Mouse (Mus musculus): ENCODE measurements around the gene Mpig6b.

Mpig6b gene

DNA sequence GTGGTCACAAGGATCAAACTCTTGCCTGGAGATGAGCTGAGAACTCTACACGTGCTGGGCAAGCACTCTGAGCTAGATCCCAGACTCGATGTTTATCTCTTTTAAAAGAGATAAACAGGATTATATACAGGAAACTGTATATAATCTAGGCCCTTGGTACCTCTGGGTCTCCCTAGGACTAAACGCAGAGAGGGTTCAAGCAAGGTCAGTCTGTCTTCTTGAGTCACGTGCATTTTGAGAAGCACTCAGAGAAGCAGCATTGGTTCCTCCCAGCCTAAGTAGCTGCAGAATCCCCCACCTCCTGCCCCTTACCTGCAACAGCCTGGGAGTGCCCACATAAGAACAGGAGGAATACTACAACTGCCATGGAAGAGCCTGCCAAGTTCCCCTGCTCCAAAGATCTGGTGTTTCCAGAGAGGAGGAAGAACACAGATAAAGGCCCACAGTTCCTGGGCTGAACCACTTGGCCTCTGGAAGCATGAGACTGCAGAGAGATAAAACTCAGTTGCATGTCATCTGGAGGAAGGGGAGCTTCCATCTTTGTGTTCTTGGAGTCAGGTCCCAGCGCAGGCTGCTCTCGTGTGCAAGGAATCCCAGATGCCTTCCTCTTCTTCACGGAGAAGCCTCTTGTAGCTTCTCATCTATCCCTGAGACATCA is 19.4 kb upstream of the Mpig6b start, which contains the start of gene Ly6g6f:
Gene Ly6g6f, minus strand, starts transcription at position 403 of the 658 bp plus-strand sequence.
- DNase-seq (ENCODE audit: low read depth, low spot score), result no peak

DNA sequence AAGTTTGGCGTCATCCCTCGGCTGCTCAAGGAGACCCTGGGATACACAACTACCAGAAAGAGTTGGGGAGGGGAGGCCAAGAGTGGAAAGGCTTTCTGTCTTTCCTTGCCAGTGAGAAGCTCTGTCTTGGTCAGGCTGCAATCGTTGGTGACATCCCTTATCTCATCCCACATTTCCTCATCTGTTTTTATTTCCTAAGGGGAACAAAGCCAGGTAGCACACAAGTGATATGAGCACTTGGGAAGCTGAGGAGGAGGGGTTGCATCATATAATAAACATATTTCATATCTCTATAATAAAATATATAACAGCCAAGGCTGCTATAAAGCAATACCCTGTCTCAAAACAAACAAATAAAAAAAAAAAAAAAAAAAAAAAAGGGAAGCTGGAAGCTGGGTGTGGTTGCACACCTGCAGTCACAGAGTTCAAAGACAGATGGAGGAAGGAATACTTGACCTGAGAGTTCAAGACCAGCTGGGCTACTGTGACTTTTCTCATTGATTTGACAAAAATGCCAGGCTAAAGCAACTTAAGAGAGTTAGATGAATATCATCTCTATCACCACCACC is 18.0 kb upstream of the Mpig6b start:
- DNase-seq (ENCODE audit: low read depth, low spot score), result no peak

DNA sequence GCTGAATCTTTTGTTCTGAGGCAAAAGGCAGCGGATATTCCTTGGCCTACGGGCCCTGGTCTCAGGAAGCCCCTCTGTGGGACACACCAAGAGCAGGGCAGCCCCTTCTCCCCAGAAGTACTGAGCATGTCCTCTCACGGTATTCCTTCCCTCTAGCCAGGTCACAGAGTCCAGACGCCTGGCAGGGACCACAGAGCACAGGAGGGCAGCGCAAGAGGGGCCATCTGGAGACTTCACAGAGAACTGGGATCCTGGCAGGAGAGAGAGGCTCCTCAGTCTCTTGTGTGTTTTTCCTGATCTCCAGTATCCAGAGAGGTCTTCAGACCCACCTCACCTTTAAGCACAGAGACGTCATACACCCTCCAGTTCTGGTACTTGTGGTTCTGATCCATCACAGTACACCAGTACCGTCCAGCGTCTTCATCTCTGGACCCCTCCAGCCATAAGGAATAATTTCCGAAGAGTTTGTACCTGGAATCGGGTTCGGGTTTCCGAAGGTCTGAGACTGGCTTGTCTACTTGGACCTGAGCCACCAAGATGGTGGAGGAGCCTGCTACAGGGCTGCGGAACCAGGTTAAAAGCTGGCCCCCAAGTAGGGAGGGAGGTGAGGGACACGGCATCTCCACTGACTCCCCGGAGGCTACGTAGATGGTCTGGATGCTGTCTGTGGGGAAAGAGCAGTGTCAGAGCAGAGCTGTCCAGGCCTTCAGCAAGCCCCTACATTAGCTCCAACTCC is 17.0 kb upstream of the Mpig6b start:
- no peak for DNase-seq (ENCODE audit: low read depth, low spot score)

DNA sequence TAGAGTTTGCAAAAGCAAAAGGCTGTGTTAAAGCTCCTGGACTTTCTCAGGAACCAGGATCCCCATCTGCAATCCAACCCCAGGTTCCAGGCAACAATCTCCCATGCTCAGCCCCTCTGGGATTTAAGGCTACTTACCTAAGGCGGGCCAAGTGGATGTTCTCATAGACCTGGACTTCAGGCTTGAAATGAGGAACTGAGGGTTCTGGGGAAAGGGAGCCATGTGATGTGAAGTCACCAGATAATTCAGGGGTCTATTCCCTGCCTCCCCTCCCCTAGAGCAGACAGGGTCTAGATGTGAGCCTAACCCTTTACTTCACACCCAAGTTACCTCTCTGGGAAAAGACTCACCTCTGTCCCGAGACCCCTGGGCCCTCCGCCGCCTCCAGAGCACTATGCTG is 14.7 kb upstream of the Mpig6b start:
- DNase-seq (ENCODE audit: low read depth, low spot score), result no peak

DNA sequence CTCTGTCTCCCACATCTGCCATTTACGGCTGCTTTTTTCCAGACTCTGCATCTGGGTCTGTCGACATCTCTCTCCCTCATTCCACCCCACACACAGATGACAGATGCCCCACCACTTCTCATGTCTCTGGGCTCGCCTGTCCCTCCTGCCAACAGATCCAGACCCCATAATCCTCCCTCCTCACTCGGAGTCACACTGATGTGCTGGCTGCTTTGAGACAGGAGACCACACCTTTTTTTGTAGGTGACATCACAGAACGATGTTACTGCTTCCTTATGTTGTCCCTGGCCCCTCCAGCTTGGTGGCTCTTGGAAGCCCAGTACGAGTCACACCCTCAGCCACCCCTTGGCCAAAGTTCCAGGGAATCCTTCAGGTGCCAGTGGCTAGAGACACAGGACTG is 14.3 kb upstream of the Mpig6b start:
- DNase-seq (ENCODE audit: low read depth, low spot score), result no peak

DNA sequence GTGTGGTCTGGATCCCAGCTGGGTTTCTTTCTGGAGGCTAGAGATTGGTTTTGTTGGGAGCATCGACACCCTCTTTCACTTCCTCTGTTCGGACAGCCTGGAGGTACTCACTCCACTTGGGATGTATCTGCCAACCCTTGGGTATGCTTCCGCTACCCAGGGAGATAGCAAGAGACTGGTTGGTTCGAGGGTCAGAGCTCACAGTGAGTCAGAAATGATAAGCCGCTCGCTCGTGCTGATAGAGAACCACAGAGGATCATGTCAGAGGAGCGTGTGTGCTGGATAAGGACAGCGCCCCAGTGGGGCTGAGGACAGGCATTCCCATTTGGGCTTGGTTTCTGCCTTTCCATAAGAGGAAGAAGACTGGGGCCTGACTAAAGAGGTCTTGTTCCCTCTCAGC is 13.8 kb upstream of the Mpig6b start:
- DNase-seq (ENCODE audit: low read depth, low spot score), result no peak

DNA sequence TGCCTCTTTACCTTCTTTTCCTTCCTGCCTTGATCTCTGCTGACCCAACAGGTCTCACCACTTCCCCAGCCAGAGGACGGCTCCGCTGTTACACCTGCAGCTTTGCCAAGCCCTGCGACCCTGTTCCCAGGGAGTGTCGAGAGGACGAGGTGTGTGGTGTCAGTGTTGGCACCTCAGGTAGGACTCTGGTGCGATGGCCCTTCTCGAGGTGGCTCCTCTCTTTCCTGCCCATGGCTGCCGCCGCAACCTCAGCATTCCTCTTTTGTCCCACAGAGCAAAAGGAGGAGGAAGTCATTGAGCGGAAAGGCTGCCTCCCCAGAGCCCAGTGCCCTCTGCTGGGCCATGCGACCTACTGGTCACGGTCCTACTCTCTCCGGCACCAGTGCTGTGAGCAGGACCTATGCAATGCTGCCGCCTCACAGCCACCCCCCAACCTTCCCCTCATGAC is 11.8 kb upstream of the Mpig6b start, which contains the start of gene Ly6g6d:
Gene Ly6g6d, minus strand, starts transcription at position 280 of the 448 bp plus-strand sequence.
- DNase-seq (ENCODE audit: low read depth, low spot score), result no peak

DNA sequence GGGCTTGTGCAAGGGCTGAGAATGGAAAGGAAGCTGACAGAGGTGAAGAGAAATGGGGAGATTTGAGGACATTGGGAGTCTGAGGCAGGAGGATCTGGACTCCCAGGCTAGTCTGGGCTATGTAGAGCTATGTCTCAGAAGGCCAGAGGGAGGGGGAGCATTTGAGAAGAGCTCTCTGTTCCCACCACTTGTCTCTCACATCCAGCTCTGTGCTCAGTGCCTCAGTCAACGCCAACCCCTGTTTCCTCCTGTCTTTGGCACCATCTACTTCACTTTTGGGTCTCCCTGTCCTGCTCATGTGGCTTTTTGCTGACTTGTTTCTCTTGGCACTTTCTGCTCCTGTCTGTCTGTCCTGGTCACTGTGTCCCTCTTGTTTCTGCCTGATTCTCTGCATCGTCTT is 11.3 kb upstream of the Mpig6b start:
- no peak for DNase-seq (ENCODE audit: low read depth, low spot score)

DNA sequence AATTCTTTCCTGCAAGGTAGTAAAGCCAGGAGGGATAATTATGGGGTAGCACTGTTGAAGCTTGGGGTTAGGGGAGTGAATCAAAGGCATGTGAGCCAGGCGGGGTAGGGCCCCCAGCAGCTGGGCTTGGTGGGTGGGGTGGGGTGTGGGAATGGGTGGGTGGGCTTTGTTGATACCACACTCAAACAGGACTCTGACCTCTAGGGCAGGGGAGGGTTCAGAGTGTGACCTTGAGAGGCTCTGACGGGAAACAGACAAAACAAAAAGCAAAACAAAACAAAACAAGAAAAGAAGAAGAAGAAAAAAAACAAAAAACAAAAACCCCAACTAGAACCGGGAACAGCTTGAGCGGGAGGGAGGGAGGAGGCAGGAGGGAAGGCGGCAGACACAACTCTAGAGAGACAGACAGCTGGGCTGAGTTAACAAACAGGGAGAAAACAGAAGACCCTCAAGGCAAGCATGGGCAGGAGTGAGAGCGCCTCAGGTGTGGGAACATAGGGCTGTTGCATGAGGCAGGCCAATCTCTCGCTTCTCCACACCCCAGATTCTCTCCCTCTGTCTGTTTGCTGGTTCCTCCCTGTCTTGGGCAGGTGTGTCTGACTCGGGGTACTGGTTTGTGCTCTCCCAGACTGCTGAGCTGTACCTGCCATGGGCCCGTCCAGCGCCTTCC is 10.7 kb upstream of the Mpig6b start, which contains the start of gene Ly6g6e:
Gene Ly6g6e, plus strand, starts transcription at position 396 of the 670 bp plus-strand sequence.
- no peak for DNase-seq (ENCODE audit: low read depth, low spot score)

DNA sequence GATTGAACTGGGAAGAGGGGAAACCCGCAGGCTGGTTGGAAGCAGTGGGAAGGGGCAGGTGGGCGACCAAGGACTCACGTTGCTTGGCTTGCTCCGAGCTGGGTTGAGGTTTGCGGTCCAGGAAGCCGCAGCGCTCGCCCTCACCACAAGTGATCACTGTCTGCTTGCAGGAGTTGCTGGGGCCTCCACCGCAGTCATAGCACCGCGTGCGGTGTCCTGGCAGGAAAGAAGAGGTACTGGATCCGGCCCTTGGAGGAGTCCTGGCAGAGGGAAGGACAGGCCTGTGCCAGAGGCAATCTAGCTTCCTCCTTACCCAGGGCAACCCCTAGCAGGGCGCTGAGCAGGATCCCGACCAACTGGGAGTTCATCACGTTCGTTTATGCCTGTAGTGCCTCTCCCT is 8.1 kb upstream of the Mpig6b start:
- DNase-seq (ENCODE audit: low read depth, low spot score), result no peak

DNA sequence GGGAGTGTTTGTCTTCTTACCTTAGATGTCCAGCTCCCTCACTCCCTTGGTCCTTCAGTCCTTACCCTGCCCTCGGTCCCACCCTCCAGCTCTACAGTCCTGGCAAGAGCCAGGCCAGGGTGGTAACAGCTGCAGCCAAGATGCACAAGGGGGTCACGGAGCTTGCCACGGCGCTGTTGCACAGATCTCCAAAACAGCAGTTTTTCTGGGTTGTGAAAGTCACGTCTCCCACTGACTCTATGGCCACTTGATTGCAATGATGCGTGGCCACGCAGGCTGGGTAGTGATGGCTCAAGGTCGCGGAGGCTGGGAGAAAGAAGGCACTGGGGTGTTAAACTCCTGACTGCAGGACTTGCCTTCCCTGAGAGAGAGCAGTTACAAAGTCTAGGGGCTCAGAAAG is 5.5 kb upstream of the Mpig6b start:
- DNase-seq (ENCODE audit: low read depth, low spot score), result no peak

DNA sequence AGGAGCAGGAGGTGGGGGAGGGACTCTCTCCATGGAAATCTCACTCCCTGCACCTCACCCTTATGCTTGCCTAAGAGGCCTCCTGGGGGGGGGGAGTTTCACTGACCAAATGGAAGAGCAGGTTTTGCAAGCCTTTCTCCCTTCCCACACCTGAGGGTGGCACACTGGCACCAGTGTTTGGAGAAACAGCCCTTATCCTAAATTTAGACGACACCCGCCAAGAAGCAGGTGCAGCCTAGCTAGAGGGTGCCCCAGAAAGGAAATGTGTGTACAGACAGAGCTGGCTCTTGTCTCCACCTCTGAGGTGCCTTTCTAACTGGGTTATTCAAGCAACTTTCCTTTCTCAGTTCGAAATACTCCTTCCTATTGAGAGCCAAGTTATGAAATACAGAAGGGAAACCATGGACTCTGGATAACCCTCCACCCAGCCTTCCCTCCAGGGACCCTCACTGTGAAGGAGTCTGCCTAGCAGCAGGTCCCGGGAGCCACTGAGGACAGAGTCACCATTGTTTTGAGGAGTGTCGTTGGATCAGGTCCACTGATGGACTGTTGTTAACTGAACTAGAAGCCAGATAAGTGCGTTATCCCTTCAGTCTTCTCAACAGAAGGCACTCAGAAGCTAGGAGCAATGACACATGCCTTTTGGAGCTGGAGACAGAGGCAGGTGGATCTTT is 4.7 kb upstream of the Mpig6b start:
- no peak for DNase-seq (ENCODE audit: low read depth, low spot score)

DNA sequence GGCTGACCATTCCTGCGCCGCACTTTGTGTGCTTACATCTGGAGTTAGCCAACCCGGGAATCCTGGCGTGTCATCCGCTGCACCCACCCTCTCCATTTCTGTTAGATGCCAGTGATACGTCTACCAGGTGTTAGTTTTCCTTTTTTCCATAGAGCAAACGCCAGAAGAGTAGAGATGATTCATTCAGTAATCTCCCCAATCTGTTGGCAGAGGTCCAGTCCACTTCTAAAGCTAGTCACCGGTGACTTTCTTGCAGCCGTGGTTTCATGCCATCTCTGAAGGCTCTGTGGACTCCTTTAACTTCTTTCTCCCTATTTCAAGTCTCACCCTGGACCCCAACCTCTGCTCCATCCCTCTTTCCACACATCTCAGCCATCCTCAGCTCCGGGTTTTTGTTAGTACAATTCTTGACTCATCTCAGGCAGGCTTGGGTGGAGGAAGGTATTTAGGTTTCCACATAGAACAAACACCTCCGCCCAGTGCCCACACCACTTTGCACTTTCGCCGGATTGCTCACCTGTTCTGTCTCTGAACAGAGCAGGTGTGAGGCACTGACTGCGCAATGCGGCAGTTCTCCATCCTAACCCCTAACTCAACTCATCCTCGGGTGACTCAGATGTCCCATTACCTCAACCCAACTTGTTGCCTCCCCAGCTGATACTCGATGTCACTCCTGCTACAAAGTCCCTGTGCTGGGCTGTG is 2.4 kb upstream of the Mpig6b start:
- no peak for DNase-seq (ENCODE audit: low read depth, low spot score)

DNA sequence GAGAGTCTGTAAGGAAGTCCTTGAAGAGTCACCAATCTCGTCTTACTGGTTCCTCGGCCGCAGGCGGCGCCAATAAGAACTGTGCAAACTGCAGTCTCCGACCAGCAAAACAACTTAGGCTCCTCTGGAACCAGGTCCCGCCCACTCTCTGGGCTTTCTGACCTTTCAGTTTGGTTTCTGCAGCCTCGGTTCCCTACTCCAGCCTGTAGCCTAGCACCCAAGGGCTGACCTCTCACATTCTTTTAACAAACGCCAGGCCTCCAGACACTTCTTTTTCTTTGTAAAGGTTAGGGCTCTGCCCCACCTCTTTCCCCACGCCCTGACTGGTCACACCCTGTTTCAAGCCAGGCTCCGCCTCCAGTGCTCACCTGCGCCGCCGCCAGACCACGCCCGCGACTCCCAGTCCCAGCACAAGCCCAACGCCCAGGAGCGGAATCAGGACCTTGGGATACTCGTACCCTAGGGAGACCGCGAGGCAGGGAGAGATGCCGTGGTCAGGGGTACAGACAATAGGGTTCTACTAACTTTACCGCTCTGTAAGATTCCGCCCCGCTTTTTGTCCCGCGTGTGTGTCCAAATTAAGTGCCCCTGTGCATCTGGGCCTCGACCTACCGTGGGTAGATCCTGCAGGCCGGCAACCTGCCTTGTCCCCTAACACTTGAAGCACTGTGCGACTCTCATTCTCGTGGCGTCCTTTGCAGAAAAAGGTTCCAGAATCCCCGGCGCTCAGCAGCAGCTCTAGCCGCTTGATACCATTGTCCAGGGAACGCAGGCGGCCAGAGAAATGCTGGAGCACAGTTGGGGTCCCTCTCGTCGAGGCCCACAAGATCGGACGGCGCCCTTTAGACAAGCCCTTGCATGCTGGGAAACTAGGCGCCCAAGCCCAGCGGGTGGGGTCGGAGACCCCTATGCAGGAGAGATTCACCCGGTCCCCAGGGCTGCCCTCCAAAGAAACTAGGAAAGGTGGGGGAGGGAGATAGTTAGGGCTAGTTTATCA is 735 bp downstream of the Mpig6b start, which contains the start of gene Ly6g6c:
Gene Ly6g6c, plus strand, starts transcription at position 438 of the 997 bp plus-strand sequence.
- DNase-seq (ENCODE audit: low read depth, low spot score), result no peak

DNA sequence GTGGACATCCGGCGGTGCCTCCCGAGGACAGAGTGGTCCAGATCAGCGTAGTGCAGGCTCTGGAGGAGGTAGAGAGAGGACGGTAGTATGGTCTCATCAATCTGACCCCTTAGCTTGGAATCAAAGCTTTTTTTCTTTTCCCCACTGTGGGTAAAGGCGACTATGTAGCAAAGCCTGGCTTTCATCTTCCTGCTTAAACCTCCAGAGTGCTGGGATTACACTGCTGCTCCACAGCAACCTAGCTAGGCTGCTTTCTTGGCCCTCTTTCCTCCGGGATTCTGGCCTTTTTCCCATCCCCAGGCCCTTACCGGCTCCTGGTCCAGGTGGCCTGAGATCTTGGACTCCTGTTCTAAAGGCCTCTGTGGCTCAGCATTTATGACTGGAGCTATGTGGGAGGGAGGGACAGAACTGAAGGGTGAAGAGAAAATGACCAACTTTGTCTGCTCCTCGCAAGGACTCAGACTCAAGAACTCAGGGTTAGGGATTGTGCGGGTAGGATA is 1.6 kb downstream of the Mpig6b start:
- DNase-seq (ENCODE audit: low read depth, low spot score), result no peak

DNA sequence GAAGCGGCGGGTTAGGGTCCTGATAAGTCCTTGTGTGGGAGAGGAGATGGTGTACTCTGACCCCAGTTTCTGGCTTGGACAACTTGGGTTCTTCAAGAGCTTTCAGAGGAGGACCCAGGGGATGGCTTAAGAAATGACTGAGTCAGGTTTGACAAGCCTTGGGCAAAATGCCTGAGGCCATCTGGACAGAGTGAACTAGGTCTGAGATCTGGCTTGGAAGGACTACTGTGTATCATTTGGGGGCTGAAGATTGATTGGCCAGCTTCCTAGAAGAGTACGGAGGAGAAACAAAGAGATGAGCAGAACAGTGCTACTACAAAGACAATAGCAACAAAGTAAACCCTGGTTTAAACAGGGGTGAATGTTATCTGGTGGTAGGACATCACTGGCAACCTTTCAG is 2.5 kb downstream of the Mpig6b start:
- DNase-seq (ENCODE audit: low read depth, low spot score), result no peak

DNA sequence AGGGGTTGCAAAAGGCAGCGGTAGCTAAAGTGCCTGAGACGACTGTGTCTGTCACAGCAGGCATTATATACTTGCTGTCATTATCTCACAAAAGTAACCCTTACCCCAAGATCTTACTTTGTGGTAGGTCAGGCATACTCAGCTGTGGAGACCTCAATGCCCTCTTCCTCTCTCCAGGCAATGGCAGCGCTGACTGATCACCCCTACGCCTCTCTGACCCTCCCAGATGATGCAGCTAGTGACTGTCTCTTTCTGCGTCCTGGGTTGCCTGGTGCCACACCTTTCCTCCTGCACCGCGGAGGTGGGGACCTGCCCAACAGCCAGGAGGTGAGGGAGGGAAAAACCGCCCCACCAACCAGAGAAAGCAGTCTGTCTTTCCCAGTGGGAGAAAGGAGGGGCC is 4.7 kb downstream of the Mpig6b start:
- no peak for DNase-seq (ENCODE audit: low read depth, low spot score)

DNA sequence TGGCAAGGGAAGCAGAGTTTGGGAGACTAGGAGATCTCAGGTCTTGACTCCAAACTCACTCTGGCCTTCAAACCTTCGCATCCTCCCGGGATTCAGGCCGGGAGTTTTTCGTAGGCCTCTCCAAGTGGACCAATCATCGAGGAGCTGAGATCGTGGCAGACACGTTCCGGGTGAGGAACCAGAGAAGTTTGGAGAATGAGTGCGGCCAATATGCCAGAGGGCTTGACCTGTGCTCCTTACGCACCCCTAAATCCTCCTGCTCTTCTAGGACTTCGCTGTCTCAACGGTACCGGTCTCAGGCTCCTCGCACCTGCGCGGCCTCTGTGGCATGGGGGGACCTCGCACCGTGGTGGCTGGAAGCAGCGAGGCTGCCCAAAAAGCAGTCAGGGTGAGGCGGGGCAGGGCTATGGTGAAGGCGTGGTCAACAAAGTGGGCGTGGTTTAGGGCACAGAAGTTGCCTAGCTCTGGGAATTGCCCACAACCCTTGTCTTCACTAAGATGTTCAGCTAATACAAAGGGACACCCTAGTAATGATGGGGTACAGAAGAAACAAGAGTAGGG is 5.2 kb downstream of the Mpig6b start:
- DNase-seq (ENCODE audit: low read depth, low spot score), result no peak

DNA sequence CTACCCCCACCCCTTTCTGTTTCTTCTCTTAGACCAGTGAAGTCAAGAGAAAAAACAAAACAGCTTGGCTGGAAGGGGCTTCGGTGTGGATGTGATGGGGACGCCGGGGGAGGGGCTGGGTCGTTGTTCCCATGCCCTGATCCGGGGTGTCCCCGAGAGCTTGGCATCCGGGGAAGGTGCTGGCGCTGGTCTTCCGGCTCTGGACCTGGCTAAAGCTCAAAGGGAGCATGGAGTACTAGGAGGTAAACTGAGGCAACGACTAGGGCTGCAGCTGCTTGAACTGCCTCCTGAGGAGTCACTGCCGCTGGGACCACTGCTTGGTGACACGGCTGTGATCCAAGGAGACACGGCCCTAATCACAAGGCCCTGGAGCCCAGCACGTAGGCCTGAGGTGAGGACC is 5.9 kb downstream of the Mpig6b start:
- DNase-seq (ENCODE audit: low read depth, low spot score), result no peak
